Mouse (Mus musculus) cortical plate, adult 2 months (tissue): ENCODE data around the gene Agfg1. TPM values are rescaled to one million over a fixed set of nuclear protein-coding genes. Genes with fewer than 3 reads are reported as not detected.

Experiments used
- H3K27ac ChIP-seq: fragments of 200-500 bp; 2 replicates; pipeline ENCODE4 v1.5.1; 2012; ENCODE audit warnings: low read length, control low read depth, inconsistent platforms; ENCODE audit not compliant: insufficient read depth
- H3K4me1 ChIP-seq: fragments of 200-500 bp; 2 replicates; pipeline ENCODE4 v1.6.1; 2011; ENCODE audit warnings: low read length; ENCODE audit not compliant: control insufficient read depth, insufficient read depth
- H3K4me3 ChIP-seq: fragments of 200-500 bp; 2 replicates; pipeline ENCODE4 v1.5.1; 2011; ENCODE audit warnings: mild to moderate bottlenecking, low read length, control low read depth; ENCODE audit not compliant: insufficient read depth
- CTCF ChIP-seq: fragments of 200-500 bp; IDR thresholded peaks from 2 replicates; pipeline ENCODE4 v1.5.1; 2011; ENCODE audit warnings: mild to moderate bottlenecking, control low read depth, low read length; ENCODE audit not compliant: insufficient read depth; ENCODE audit errors: extremely low read depth
- POLR2A ChIP-seq: fragments of 200-500 bp; IDR thresholded peaks from 2 replicates; pipeline ENCODE4 v1.6.1; 2011; ENCODE audit warnings: mild to moderate bottlenecking, low read length, control low read depth; ENCODE audit not compliant: insufficient read depth; ENCODE audit errors: extremely low read depth
- polyA plus RNA-seq: library from polyadenylated mRNA; depleted of rRNA; stranded (reverse); fragments of >200 nt; gene quantifications from 2 replicates; pipeline ENCODE4 v1.2.3, GENCODE M21; 2012

Gene Agfg1
- polyA plus RNA-seq, 1 experiment, result 39.5 TPM

GRCm38 (mm10) chr1:82801105-82801783 lies 38.0 kb upstream of the Agfg1 start:
- Histone ChIP-seq H3K4me1 (no peaks in the 10 kb centered on the region), H3K27ac (no peak overlapping the region), H3K4me3 (no peak overlapping the region)
- TF ChIP-seq POLR2A, result no peak
- TF ChIP-seq CTCF, result no peak

- Histone ChIP-seq H3K4me3 (no peak overlapping the region), H3K4me1 (no peaks in the 10 kb centered on the region), H3K27ac (no peak overlapping the region)
- TF ChIP-seq POLR2A (no peak), CTCF (peak; percentile 27; the same call in 1 of the 2 replicates)
Measured at GRCm38 (mm10) chr1:82803608-82804007, 35.7 kb upstream of the Agfg1 start.

- no peak for TF ChIP-seq CTCF
- no peak overlapping the region for H3K4me3 ChIP-seq
- H3K27ac ChIP-seq, result no peak overlapping the region
- no peaks in the 10 kb centered on the region for H3K4me1 ChIP-seq
Measured at GRCm38 (mm10) chr1:82804059-82804458, 35.2 kb upstream of the Agfg1 start.

GRCm38 (mm10) chr1:82806391-82806790 lies 32.9 kb upstream of the Agfg1 start:
- no peak overlapping the region for H3K4me3 ChIP-seq
- no peaks in the 10 kb centered on the region for H3K4me1 ChIP-seq
- TF ChIP-seq POLR2A, result no peak
- TF ChIP-seq CTCF, result no peak
- no peak overlapping the region for H3K27ac ChIP-seq

- no peak for TF ChIP-seq CTCF
- no peak for TF ChIP-seq POLR2A
- Histone ChIP-seq H3K4me1 (no peaks in the 10 kb centered on the region), H3K4me3 (no peak overlapping the region), H3K27ac (no peak overlapping the region)
Measured at GRCm38 (mm10) chr1:82807206-82807605, 32.1 kb upstream of the Agfg1 start.

GRCm38 (mm10) chr1:82808564-82808963 lies 30.7 kb upstream of the Agfg1 start:
- TF ChIP-seq POLR2A, result no peak
- TF ChIP-seq CTCF, result no peak
- Histone ChIP-seq H3K4me3 (no peak overlapping the region), H3K4me1 (no peaks in the 10 kb centered on the region), H3K27ac (no peak overlapping the region)

GRCm38 (mm10) chr1:82811766-82812165 lies 27.5 kb upstream of the Agfg1 start:
- Histone ChIP-seq H3K27ac (no peak overlapping the region), H3K4me1 (no peaks in the 10 kb centered on the region), H3K4me3 (no peak overlapping the region)
- TF ChIP-seq CTCF (no peak), POLR2A (no peak)

- Histone ChIP-seq H3K27ac (no peak overlapping the region), H3K4me3 (no peak overlapping the region), H3K4me1 (no peaks in the 10 kb centered on the region)
- TF ChIP-seq POLR2A (no peak), CTCF (no peak)
Measured at GRCm38 (mm10) chr1:82815941-82816716, 23.2 kb upstream of the Agfg1 start.

- no peak for TF ChIP-seq CTCF
- TF ChIP-seq POLR2A, result no peak
- H3K4me3 ChIP-seq, result no peak overlapping the region
- H3K27ac ChIP-seq, result no peak overlapping the region
- no peaks in the 10 kb centered on the region for H3K4me1 ChIP-seq
Measured at GRCm38 (mm10) chr1:82819366-82819765, 19.9 kb upstream of the Agfg1 start.

- no peak overlapping the region for H3K27ac ChIP-seq
- no peak overlapping the region for H3K4me3 ChIP-seq
- TF ChIP-seq POLR2A (no peak), CTCF (no peak)
- no peaks in the 10 kb centered on the region for H3K4me1 ChIP-seq
Measured at GRCm38 (mm10) chr1:82820179-82820578, 19.1 kb upstream of the Agfg1 start.
